Mouse (Mus musculus): Measurements from ENCODE around the gene Misp. TPM values are rescaled to one million over a fixed set of nuclear protein-coding genes. Genes with fewer than 3 reads are reported as not detected.
A peak's percentile ranks its signal among the peaks of the same experiment; 100 is the strongest.

Gene Misp
- polyA plus RNA-seq, 1 experiment = 4.0 TPM

- no peak for DNase-seq
- no peak overlapping the region for H3K4me3 ChIP-seq (replicated peaks; ENCODE audit: extremely low read depth, low read depth, low read length)
- WGBS = 62% methylated on average over 10 of the region's 10 CpGs
- no peak for TF ChIP-seq POLR2A (IDR thresholded peaks at IDR 0.05; ENCODE audit: borderline replicate concordance, extremely low read depth, low read depth, low read length)
- no peak for TF ChIP-seq CTCF (IDR thresholded peaks at IDR 0.05; ENCODE audit: insufficient read depth, low read length)
- H3K4me1 ChIP-seq (ENCODE audit: control insufficient read depth, insufficient read depth, low read length) = peaks cover 16% of the 10 kb centered on the region
These were observed 42.1 kb downstream of the Misp start for GRCm38 (mm10) chr10:79862925-79863324.

- TF ChIP-seq CTCF (IDR thresholded peaks at IDR 0.05; ENCODE audit: insufficient read depth, low read length) = no peak
- Histone ChIP-seq H3K4me1 (ENCODE audit: control insufficient read depth, insufficient read depth, low read length) (peaks cover 3% of the 10 kb centered on the region; the same call in 1 of the 2 replicates), H3K4me3 (replicated peaks; ENCODE audit: extremely low read depth, low read depth, low read length) (no peak overlapping the region)
- 52% methylated on average over 10 of the region's 10 CpGs for WGBS
- DNase-seq = no peak
These were observed 43.8 kb downstream of the Misp start for GRCm38 (mm10) chr10:79864351-79865188.

GRCm38 (mm10) chr10:79865189-79865601, 44.4 kb downstream of the Misp start:
- TF ChIP-seq CTCF (IDR thresholded peaks at IDR 0.05; ENCODE audit: insufficient read depth, low read length) (no peak), POLR2A (IDR thresholded peaks at IDR 0.05; ENCODE audit: borderline replicate concordance, extremely low read depth, low read depth, low read length) (no peak)
- no peak for DNase-seq
- H3K4me3 ChIP-seq (replicated peaks; ENCODE audit: extremely low read depth, low read depth, low read length) = no peak overlapping the region
- peaks cover 3% of the 10 kb centered on the region; the same call in 1 of the 2 replicates for H3K4me1 ChIP-seq (ENCODE audit: control insufficient read depth, insufficient read depth, low read length)
- WGBS = 46% methylated on average over 12 of the region's 12 CpGs

GRCm38 (mm10) chr10:79865801-79866295, 45.1 kb downstream of the Misp start:
- no peak for DNase-seq
- peaks cover 3% of the 10 kb centered on the region; the same call in 1 of the 2 replicates for H3K4me1 ChIP-seq (ENCODE audit: control insufficient read depth, insufficient read depth, low read length)
- peak; percentile 27; the same call in 1 of the 2 replicates for TF ChIP-seq CTCF (IDR thresholded peaks at IDR 0.05; ENCODE audit: insufficient read depth, low read length)
- no peak for TF ChIP-seq POLR2A (IDR thresholded peaks at IDR 0.05; ENCODE audit: borderline replicate concordance, extremely low read depth, low read depth, low read length)
- no peak overlapping the region for H3K4me3 ChIP-seq (replicated peaks; ENCODE audit: extremely low read depth, low read depth, low read length)
- 60% methylated on average over 19 of the region's 19 CpGs for WGBS

GRCm38 (mm10) chr10:79866601-79867000, 45.8 kb downstream of the Misp start:
- Histone ChIP-seq H3K4me3 (replicated peaks; ENCODE audit: extremely low read depth, low read depth, low read length) (no peak overlapping the region), H3K4me1 (ENCODE audit: control insufficient read depth, insufficient read depth, low read length) (no peaks in the 10 kb centered on the region)
- WGBS = 76% methylated on average over 11 of the region's 11 CpGs
- TF ChIP-seq CTCF (IDR thresholded peaks at IDR 0.05; ENCODE audit: insufficient read depth, low read length) (no peak), POLR2A (IDR thresholded peaks at IDR 0.05; ENCODE audit: borderline replicate concordance, extremely low read depth, low read depth, low read length) (no peak)
- no peak for DNase-seq

GRCm38 (mm10) chr10:79871845-79872244, 51.1 kb downstream of the Misp start:
- WGBS = 88% methylated on average over 8 of the region's 8 CpGs
- TF ChIP-seq CTCF (IDR thresholded peaks at IDR 0.05; ENCODE audit: insufficient read depth, low read length) = no peak
- TF ChIP-seq POLR2A (IDR thresholded peaks at IDR 0.05; ENCODE audit: borderline replicate concordance, extremely low read depth, low read depth, low read length) = no peak
- no peak for DNase-seq
- no peak overlapping the region for H3K4me3 ChIP-seq (replicated peaks; ENCODE audit: extremely low read depth, low read depth, low read length)
- peaks cover 3% of the 10 kb centered on the region; the same call in 1 of the 2 replicates for H3K4me1 ChIP-seq (ENCODE audit: control insufficient read depth, insufficient read depth, low read length)

- 61% methylated on average over 3 of the region's 3 CpGs for WGBS
- no peak for DNase-seq
- Histone ChIP-seq H3K4me3 (replicated peaks; ENCODE audit: extremely low read depth, low read depth, low read length) (no peak overlapping the region), H3K4me1 (ENCODE audit: control insufficient read depth, insufficient read depth, low read length) (peaks cover 5% of the 10 kb centered on the region)
- TF ChIP-seq POLR2A (IDR thresholded peaks at IDR 0.05; ENCODE audit: borderline replicate concordance, extremely low read depth, low read depth, low read length) (no peak), CTCF (IDR thresholded peaks at IDR 0.05; ENCODE audit: insufficient read depth, low read length) (no peak)
These were observed 52.1 kb downstream of the Misp start for GRCm38 (mm10) chr10:79872862-79873261.

- 24% methylated on average over 6 of the region's 6 CpGs for WGBS
- TF ChIP-seq CTCF (IDR thresholded peaks at IDR 0.05; ENCODE audit: insufficient read depth, low read length) (no peak), POLR2A (IDR thresholded peaks at IDR 0.05; ENCODE audit: borderline replicate concordance, extremely low read depth, low read depth, low read length) (no peak)
- no peak for DNase-seq
- no peak overlapping the region for H3K4me3 ChIP-seq (replicated peaks; ENCODE audit: extremely low read depth, low read depth, low read length)
- H3K4me1 ChIP-seq (ENCODE audit: control insufficient read depth, insufficient read depth, low read length) = peaks cover 7% of the 10 kb centered on the region
These were observed 52.5 kb downstream of the Misp start for GRCm38 (mm10) chr10:79873313-79873712.

- no peak for DNase-seq
- H3K4me1 ChIP-seq (ENCODE audit: control insufficient read depth, insufficient read depth, low read length) = peaks cover 7% of the 10 kb centered on the region
- TF ChIP-seq POLR2A (IDR thresholded peaks at IDR 0.05; ENCODE audit: borderline replicate concordance, extremely low read depth, low read depth, low read length) (no peak), CTCF (IDR thresholded peaks at IDR 0.05; ENCODE audit: insufficient read depth, low read length) (no peak)
- WGBS = 3% methylated on average over 26 of the region's 26 CpGs
- peak overlapping the region; percentile 33 for H3K4me3 ChIP-seq (replicated peaks; ENCODE audit: extremely low read depth, low read depth, low read length)
These were observed 53.0 kb downstream of the Misp start for GRCm38 (mm10) chr10:79873715-79874289.
